In genomic region chr11:116022256-116022780, GRCm38 (mm10) we compare ENCODE assay signal across 8 mouse cellular contexts. TPM values are rescaled to one million over a fixed set of nuclear protein-coding genes. Genes with fewer than 3 reads are reported as not detected.
A peak's percentile ranks its signal among the peaks of the same experiment; 100 is the strongest.
DNase-seq lines count a peak whose midpoint lies in the region; ATAC-seq and TF ChIP-seq lines count a peak whose summit lies in the region.

No protein-coding gene starts in this region.

- no peak overlapping the region for H3K27ac ChIP-seq in heart, embryonic 13.5 days (replicated peaks)
- no peak overlapping the region for H3K27ac ChIP-seq in hindbrain, embryonic 11.5 days (ENCODE audit: low read depth, low read length)
- no peak overlapping the region for H3K27ac ChIP-seq in midbrain, embryonic 10.5 days (replicated peaks)

- no peak for DNase-seq in heart, postnatal 10 days
- DNase-seq in G1E (ENCODE audit: low spot score) = no peak
- DNase-seq in hindbrain, embryonic 11.5 days (ENCODE audit: low spot score) = no peak
- DNase-seq in midbrain, embryonic 10.5 days (ENCODE audit: low spot score) = no peak
- no peak for DNase-seq in layer of hippocampus, adult 18-20 months (ENCODE audit: low spot score in 2 of 2)
- no peak for DNase-seq in cerebellum, adult 18-20 months
- no peak for DNase-seq in adrenal gland, postnatal 36 days

- H3K36me3 ChIP-seq in heart, embryonic 13.5 days = peaks cover 28% of the 10 kb centered on the region
- H3K36me3 ChIP-seq in G1E (replicated peaks) = peaks cover 27% of the 10 kb centered on the region
- H3K36me3 ChIP-seq in hindbrain, embryonic 11.5 days (ENCODE audit: control insufficient read depth, insufficient read depth, low read length) = no peaks in the 10 kb centered on the region
- H3K36me3 ChIP-seq in midbrain, embryonic 10.5 days = peaks cover 23% of the 10 kb centered on the region

- H3K4me1 ChIP-seq in heart, embryonic 13.5 days = peaks cover 11% of the 10 kb centered on the region
- peaks cover 18% of the 10 kb centered on the region for H3K4me1 ChIP-seq in G1E (ENCODE audit: insufficient read depth, low read depth, low read length)
- H3K4me1 ChIP-seq in hindbrain, embryonic 11.5 days (replicated peaks; ENCODE audit: control insufficient read depth, insufficient read depth, low read length) = no peaks in the 10 kb centered on the region
- H3K4me1 ChIP-seq in midbrain, embryonic 10.5 days = peaks cover 16% of the 10 kb centered on the region

- intact Hi-C loops in heart, postnatal 10 days (cut with DNase I) = no loop called here

- H3K27me3 ChIP-seq in heart, embryonic 13.5 days (replicated peaks) = no peaks in the 10 kb centered on the region
- H3K27me3 ChIP-seq in G1E (ENCODE audit: insufficient read depth, low read length) = peaks cover 4% of the 10 kb centered on the region; the same call in 1 of the 2 replicates
- no peaks in the 10 kb centered on the region for H3K27me3 ChIP-seq in hindbrain, embryonic 11.5 days (ENCODE audit: control insufficient read depth, insufficient read depth, low read length)
- H3K27me3 ChIP-seq in midbrain, embryonic 10.5 days (ENCODE audit: low read depth, poor library complexity, severe bottlenecking) = no peaks in the 10 kb centered on the region

- TF ChIP-seq CTCF in G1E (IDR thresholded peaks at IDR 0.05; ENCODE audit: low read depth, low read length) = no peak

- H3K4me3 ChIP-seq in heart, embryonic 13.5 days = peak overlapping the region; percentile 98
- H3K4me3 ChIP-seq in G1E (ENCODE audit: low read depth, low read length) = peak overlapping the region; percentile 52; the same call in 1 of the 2 replicates
- peak overlapping the region; percentile 26 for H3K4me3 ChIP-seq in hindbrain, embryonic 11.5 days (ENCODE audit: low read depth, low read length)
- H3K4me3 ChIP-seq in midbrain, embryonic 10.5 days = peak overlapping the region; percentile 99

- 70% methylated on average over 4 of the region's 4 CpGs for WGBS in heart, embryonic 13.5 days
- WGBS in hindbrain, embryonic 11.5 days = 83% methylated on average over 4 of the region's 4 CpGs
- 88% methylated on average over 4 of the region's 4 CpGs for WGBS in midbrain, embryonic 10.5 days

- H3K4me2 ChIP-seq in heart, embryonic 13.5 days = peak overlapping the region; percentile 78
- H3K4me2 ChIP-seq in hindbrain, embryonic 11.5 days (replicated peaks; ENCODE audit: low read depth, low read length) = peak overlapping the region; percentile 39

- H3K9ac ChIP-seq in heart, embryonic 13.5 days = peak overlapping the region; percentile 74
- H3K9ac ChIP-seq in hindbrain, embryonic 11.5 days (ENCODE audit: low read depth, low read length) = no peak overlapping the region

- H3K9me3 ChIP-seq in heart, embryonic 13.5 days = no peaks in the 10 kb centered on the region
- H3K9me3 ChIP-seq in G1E (replicated peaks) = no peaks in the 10 kb centered on the region
- H3K9me3 ChIP-seq in hindbrain, embryonic 11.5 days (ENCODE audit: control insufficient read depth, low read length) = no peaks in the 10 kb centered on the region
- H3K9me3 ChIP-seq in midbrain, embryonic 10.5 days (replicated peaks) = no peaks in the 10 kb centered on the region

- ATAC-seq in heart, embryonic 13.5 days (ENCODE audit: extremely low read depth, insufficient number of reproducible peaks, low FRiP score, low TSS enrichment) = no peak
- no peak for ATAC-seq in G1E (ENCODE audit: extremely low read depth, insufficient number of reproducible peaks, low FRiP score, poor library complexity, severe bottlenecking)
- ATAC-seq in hindbrain, embryonic 11.5 days (ENCODE audit: low FRiP score) = no peak

RNA-seq across cellular contexts. Expression of gene H3f3b, which starts 5.4 kb away (rescaled TPM):
- polyA plus RNA-seq in heart, embryonic 13.5 days (2015; fragmentation: Nextera tagmentation; extraction: Ambion mirVana) = 647 and 691 TPM in 2 replicates
- total RNA-seq in heart, postnatal 10 days (2021) = 100 to 1,000 TPM; 338 to 393 TPM
- 692 and 699 TPM in 2 replicates for total RNA-seq in G1E (2014; fragmentation: Nextera tagmentation)
- 721 and 745 TPM in 2 replicates for total RNA-seq in G1E (2017)
- polyA plus RNA-seq in G1E (2012) = 230 and 336 TPM in 2 replicates
- polyA plus RNA-seq in hindbrain, embryonic 11.5 days (2014; fragmentation: Nextera tagmentation; extraction: Ambion mirVana) = 2,172 and 2,203 TPM in 2 replicates
- polyA plus RNA-seq in midbrain, embryonic 10.5 days (2016; fragmentation: Nextera tagmentation; extraction: Ambion mirVana) = 1,512 and 1,693 TPM in 2 replicates
- total RNA-seq in layer of hippocampus, adult 18-20 months (2021) = 100 to 1,000 TPM; 267 to 281 TPM
- 100 to 1,000 TPM; 347 to 353 TPM for total RNA-seq in adrenal gland, postnatal 36 days (2021)

RNA-seq across cellular contexts. Expression of gene Unk, which starts 7.8 kb away (rescaled TPM):
- polyA plus RNA-seq in heart, embryonic 13.5 days (2015; fragmentation: Nextera tagmentation; extraction: Ambion mirVana) = 22.8 and 23.9 TPM in 2 replicates
- total RNA-seq in heart, postnatal 10 days (2021) = 10 to 100 TPM; 16.3 to 17.0 TPM
- total RNA-seq in G1E (2014; fragmentation: Nextera tagmentation) = 50.1 and 58.1 TPM in 2 replicates
- total RNA-seq in G1E (2017) = 17.2 and 19.8 TPM in 2 replicates
- 65.2 and 80.7 TPM in 2 replicates for polyA plus RNA-seq in G1E (2012)
- 25.8 and 26.9 TPM in 2 replicates for polyA plus RNA-seq in hindbrain, embryonic 11.5 days (2014; fragmentation: Nextera tagmentation; extraction: Ambion mirVana)
- polyA plus RNA-seq in midbrain, embryonic 10.5 days (2016; fragmentation: Nextera tagmentation; extraction: Ambion mirVana) = 46.4 and 52.2 TPM in 2 replicates
- 10 to 100 TPM; 20.6 to 23.1 TPM for total RNA-seq in layer of hippocampus, adult 18-20 months (2021)
- total RNA-seq in adrenal gland, postnatal 36 days (2021) = 10 to 100 TPM; 18.3 to 20.2 TPM

RNA-seq across cellular contexts. Expression of gene Galk1, which starts 9.8 kb away (rescaled TPM):
- polyA plus RNA-seq in heart, embryonic 13.5 days (2015; fragmentation: Nextera tagmentation; extraction: Ambion mirVana) = 150 and 178 TPM in 2 replicates
- 10 to 100 TPM; 31.7 to 33.1 TPM for total RNA-seq in heart, postnatal 10 days (2021)
- 15.4 and 22.0 TPM in 2 replicates for total RNA-seq in G1E (2014; fragmentation: Nextera tagmentation)
- 54.5 and 69.9 TPM in 2 replicates for total RNA-seq in G1E (2017)
- 148 and 177 TPM in 2 replicates for polyA plus RNA-seq in G1E (2012)
- polyA plus RNA-seq in hindbrain, embryonic 11.5 days (2014; fragmentation: Nextera tagmentation; extraction: Ambion mirVana) = 89.0 and 96.3 TPM in 2 replicates
- 161 and 210 TPM in 2 replicates for polyA plus RNA-seq in midbrain, embryonic 10.5 days (2016; fragmentation: Nextera tagmentation; extraction: Ambion mirVana)
- 10 to 100 TPM; 11.7 to 14.1 TPM for total RNA-seq in layer of hippocampus, adult 18-20 months (2021)
- total RNA-seq in adrenal gland, postnatal 36 days (2021) = 10 to 100 TPM; 40.7 to 50.3 TPM

RNA-seq across cellular contexts. Expression of gene Itgb4, which starts 47.8 kb away (rescaled TPM):
- 0.99 and 1.1 TPM in 2 replicates for polyA plus RNA-seq in heart, embryonic 13.5 days (2015; fragmentation: Nextera tagmentation; extraction: Ambion mirVana)
- 1 to 10 TPM; 4.8 to 5.5 TPM for total RNA-seq in heart, postnatal 10 days (2021)
- total RNA-seq in G1E (2014; fragmentation: Nextera tagmentation) = not detected in 2 replicates
- 0.05 and 0.06 TPM in 2 replicates for total RNA-seq in G1E (2017)
- 0.13 and 0.17 TPM in 2 replicates for polyA plus RNA-seq in G1E (2012)
- polyA plus RNA-seq in hindbrain, embryonic 11.5 days (2014; fragmentation: Nextera tagmentation; extraction: Ambion mirVana) = 0.36 and 0.82 TPM in 2 replicates
- 0.63 and 0.67 TPM in 2 replicates for polyA plus RNA-seq in midbrain, embryonic 10.5 days (2016; fragmentation: Nextera tagmentation; extraction: Ambion mirVana)
- total RNA-seq in layer of hippocampus, adult 18-20 months (2021) = 1 to 10 TPM; 7.9 to 8.7 TPM
- total RNA-seq in adrenal gland, postnatal 36 days (2021) = 1 to 10 TPM; 2.3 to 3.1 TPM

RNA-seq across cellular contexts. Expression of gene Unc13d, which starts 55.4 kb away (rescaled TPM):
- polyA plus RNA-seq in heart, embryonic 13.5 days (2015; fragmentation: Nextera tagmentation; extraction: Ambion mirVana) = 1.5 and 2.3 TPM in 2 replicates
- 1 to 10 TPM in 1 of 2 experiments, under 1 TPM in 1; 0.52 to 1.0 TPM for total RNA-seq in heart, postnatal 10 days (2021)
- total RNA-seq in G1E (2014; fragmentation: Nextera tagmentation) (26.1 and 31.4 TPM in 2 replicates), G1E (2017) (63.5 and 81.7 TPM in 2 replicates)
- polyA plus RNA-seq in G1E (2012) = 126 and 144 TPM in 2 replicates
- 1.1 and 1.3 TPM in 2 replicates for polyA plus RNA-seq in hindbrain, embryonic 11.5 days (2014; fragmentation: Nextera tagmentation; extraction: Ambion mirVana)
- polyA plus RNA-seq in midbrain, embryonic 10.5 days (2016; fragmentation: Nextera tagmentation; extraction: Ambion mirVana) = 2.5 and 3.1 TPM in 2 replicates
- 1 to 10 TPM; 1.6 to 3.0 TPM for total RNA-seq in layer of hippocampus, adult 18-20 months (2021)
- total RNA-seq in adrenal gland, postnatal 36 days (2021) = under 1 TPM; 0.49 to 0.66 TPM

Comparison
In these comparisons a context has a peak if more than half of its experiments do, and no peak if none do; other contexts are left out.
1. H3K4me3 ChIP-seq: peak in every context shown above with its lines; median percentile 99 in midbrain, embryonic 10.5 days; 98 in heart, embryonic 13.5 days; 52 in G1E; 26 in hindbrain, embryonic 11.5 days.